Mouse (Mus musculus) forebrain, embryonic 12.5 days (tissue): ENCODE data around the gene Edn1. TPM values are rescaled to one million over a fixed set of nuclear protein-coding genes. Genes with fewer than 3 reads are reported as not detected.
A peak's percentile ranks its signal among the peaks of the same experiment; 100 is the strongest.

Source experiments
- ATAC-seq: fragments of 200-750 bp; cut with Nextera tagmentation; 2 replicates; pipeline ENCODE4 v1.8.0; 2017; ENCODE audit warnings: moderate TSS enrichment; ENCODE audit not compliant: low FRiP score
- H3K27ac ChIP-seq: fragments of 300-500 bp; sonication (generic); 2 replicates; pipeline ENCODE4 v1.5.1; 2016; ENCODE audit warnings: mild to moderate bottlenecking
- H3K27me3 ChIP-seq: fragments of 300-500 bp; sonication (generic); 2 replicates; pipeline ENCODE4 v1.6.1; 2016; ENCODE audit warnings: mild to moderate bottlenecking
- H3K36me3 ChIP-seq: fragments of 300-500 bp; sonication (generic); replicated peaks from 2 replicates; pipeline ENCODE4 v1.6.1; 2016; ENCODE audit warnings: mild to moderate bottlenecking
- H3K4me1 ChIP-seq: fragments of 300-500 bp; sonication (generic); 2 replicates; pipeline ENCODE4 v1.6.1; 2016
- H3K4me2 ChIP-seq: fragments of 300-500 bp; sonication (generic); 2 replicates; pipeline ENCODE4 v1.6.1; 2016; ENCODE audit warnings: mild to moderate bottlenecking, moderate library complexity
- H3K4me3 ChIP-seq: fragments of 300-500 bp; sonication (generic); replicated peaks from 2 replicates; pipeline ENCODE4 v1.5.1; 2016; ENCODE audit warnings: mild to moderate bottlenecking
- H3K9ac ChIP-seq: fragments of 300-500 bp; sonication (generic); 2 replicates; pipeline ENCODE4 v1.6.1; 2016; ENCODE audit warnings: mild to moderate bottlenecking
- H3K9me3 ChIP-seq: fragments of 300-500 bp; sonication (generic); 2 replicates; pipeline ENCODE4 v1.6.1; 2016
- WGBS: fragments of 180-500 bp; shearing (Covaris S2); methylation state at CpG from one replicate; pipeline ENCODE4 v1.1.7; 2016; 5-methylcytosine and 5-hydroxymethylcytosine counted together
- polyA plus RNA-seq: library from polyadenylated mRNA; unstranded; fragments of >200 nt; fragmentation: Nextera tagmentation; extraction: Ambion mirVana; gene quantifications from 2 replicates; pipeline ENCODE4 v1.2.1, GENCODE M21; 2016

The Edn1 gene
- polyA plus RNA-seq, 1 experiment from 2014 or later = 1.5 TPM

DNA sequence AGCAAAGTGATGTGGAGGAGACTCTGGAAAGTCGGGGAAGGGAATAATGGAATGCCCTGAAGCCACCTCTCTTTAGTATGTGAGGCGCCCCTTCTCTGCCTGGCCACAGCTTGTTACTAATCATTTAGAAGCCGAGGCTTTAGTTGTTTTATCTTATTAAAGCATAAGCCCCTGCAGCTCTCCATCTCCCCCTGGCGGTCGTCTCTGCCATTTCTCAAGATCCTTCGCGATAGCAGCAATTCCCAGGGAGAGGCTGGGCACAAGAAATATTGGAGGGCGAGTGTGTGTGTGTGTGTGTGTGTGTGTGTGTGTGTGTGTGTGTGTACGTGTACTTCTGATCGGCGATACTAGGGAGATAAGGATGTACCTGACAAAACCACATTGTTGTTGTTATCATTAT lies 709 bp upstream of the Edn1 start:
- no peak overlapping the region for H3K27ac ChIP-seq
- H3K27me3 ChIP-seq = peaks cover 47% of the 10 kb centered on the region
- no peak overlapping the region for H3K9ac ChIP-seq
- 2% methylated on average over 11 of the region's 11 CpGs for WGBS
- peak; percentile 39; the same call in 1 of the 2 replicates for ATAC-seq
- peak overlapping the region; percentile 72 for H3K4me2 ChIP-seq
- peak overlapping the region; percentile 42 for H3K4me3 ChIP-seq
- peaks cover 18% of the 10 kb centered on the region for H3K4me1 ChIP-seq
- H3K36me3 ChIP-seq = no peaks in the 10 kb centered on the region
- no peaks in the 10 kb centered on the region for H3K9me3 ChIP-seq

GRCm38 (mm10) chr13:42301961-42302861 lies 935 bp downstream of the Edn1 start:
- no peaks in the 10 kb centered on the region for H3K9me3 ChIP-seq
- no peak overlapping the region for H3K27ac ChIP-seq
- ATAC-seq = no peak
- H3K36me3 ChIP-seq = no peaks in the 10 kb centered on the region
- H3K4me2 ChIP-seq = peak overlapping the region; percentile 72
- no peak overlapping the region; the same call in 1 of the 2 replicates for H3K9ac ChIP-seq
- peaks cover 18% of the 10 kb centered on the region for H3K4me1 ChIP-seq
- peaks cover 52% of the 10 kb centered on the region for H3K27me3 ChIP-seq
- WGBS = 5% methylated on average over 27 of the region's 27 CpGs
- peak overlapping the region; percentile 42 for H3K4me3 ChIP-seq

DNA sequence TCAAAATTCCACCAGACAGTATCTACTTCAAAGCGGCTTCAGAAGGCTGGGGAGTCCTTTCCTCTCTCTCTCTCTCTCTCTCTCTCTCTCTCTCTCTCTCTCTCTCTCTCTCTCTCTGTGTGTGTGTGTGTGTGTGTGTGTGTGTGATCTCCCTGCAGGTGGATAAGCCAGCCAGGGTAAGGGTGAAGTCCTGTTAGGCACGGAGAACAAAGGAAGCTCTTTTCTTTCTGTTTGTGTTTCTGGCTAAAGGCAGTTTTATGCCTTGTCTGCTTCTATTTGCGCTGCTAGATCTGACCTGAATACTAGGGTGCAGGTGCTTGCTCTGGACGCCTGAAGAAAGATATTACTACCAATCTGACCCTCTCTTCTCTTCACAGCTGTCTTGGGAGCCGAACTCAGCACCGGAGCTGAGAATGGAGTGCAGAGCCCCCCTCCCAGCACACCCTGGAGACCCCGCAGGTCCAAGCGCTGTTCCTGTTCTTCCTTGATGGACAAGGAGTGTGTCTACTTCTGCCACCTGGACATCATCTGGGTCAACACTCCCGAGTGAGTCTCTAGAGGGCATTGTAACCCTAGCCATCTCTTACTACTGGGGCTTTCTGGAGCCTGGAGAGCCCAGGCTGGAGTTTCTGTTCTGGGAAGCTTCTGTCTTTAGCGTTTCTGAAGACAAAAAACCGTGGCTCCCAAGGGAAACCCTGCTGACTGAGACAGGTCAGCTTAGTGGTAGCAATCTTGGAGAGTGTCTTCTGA lies 2.1 kb downstream of the Edn1 start:
- Histone ChIP-seq H3K4me2 (peak overlapping the region; percentile 72; the same call in 1 of the 2 replicates), H3K27ac (no peak overlapping the region), H3K4me1 (peaks cover 21% of the 10 kb centered on the region), H3K4me3 (no peak overlapping the region), H3K9ac (no peak overlapping the region), H3K36me3 (no peaks in the 10 kb centered on the region), H3K9me3 (no peaks in the 10 kb centered on the region), H3K27me3 (peaks cover 52% of the 10 kb centered on the region)
- ATAC-seq = no peak
- WGBS = 24% methylated on average over 11 of the region's 11 CpGs

DNA sequence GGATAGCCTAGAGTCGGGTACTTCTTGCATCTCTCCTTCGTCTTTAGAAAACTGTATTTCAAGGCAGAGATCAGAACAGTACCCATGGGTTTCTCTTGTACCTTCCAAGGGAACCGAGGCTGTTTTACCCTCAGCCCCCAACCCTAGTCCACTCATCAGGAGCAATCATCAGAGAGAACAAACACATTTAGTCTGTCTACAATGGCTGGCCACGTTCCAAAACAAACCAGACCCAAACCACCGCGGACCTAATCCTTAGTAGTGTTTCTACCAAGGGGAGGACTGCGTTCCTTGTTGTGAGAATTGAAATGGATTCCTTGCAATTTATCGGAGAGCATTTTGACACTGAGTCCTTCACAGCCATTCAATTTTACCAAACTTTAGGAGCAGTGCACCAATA lies 2.9 kb downstream of the Edn1 start:
- WGBS = 78% methylated on average over 8 of the region's 8 CpGs
- H3K9ac ChIP-seq = no peak overlapping the region
- no peak overlapping the region for H3K4me2 ChIP-seq
- H3K36me3 ChIP-seq = no peaks in the 10 kb centered on the region
- ATAC-seq = no peak
- H3K9me3 ChIP-seq = no peaks in the 10 kb centered on the region
- peaks cover 49% of the 10 kb centered on the region for H3K27me3 ChIP-seq
- peaks cover 21% of the 10 kb centered on the region for H3K4me1 ChIP-seq
- no peak overlapping the region for H3K27ac ChIP-seq
- no peak overlapping the region for H3K4me3 ChIP-seq

DNA sequence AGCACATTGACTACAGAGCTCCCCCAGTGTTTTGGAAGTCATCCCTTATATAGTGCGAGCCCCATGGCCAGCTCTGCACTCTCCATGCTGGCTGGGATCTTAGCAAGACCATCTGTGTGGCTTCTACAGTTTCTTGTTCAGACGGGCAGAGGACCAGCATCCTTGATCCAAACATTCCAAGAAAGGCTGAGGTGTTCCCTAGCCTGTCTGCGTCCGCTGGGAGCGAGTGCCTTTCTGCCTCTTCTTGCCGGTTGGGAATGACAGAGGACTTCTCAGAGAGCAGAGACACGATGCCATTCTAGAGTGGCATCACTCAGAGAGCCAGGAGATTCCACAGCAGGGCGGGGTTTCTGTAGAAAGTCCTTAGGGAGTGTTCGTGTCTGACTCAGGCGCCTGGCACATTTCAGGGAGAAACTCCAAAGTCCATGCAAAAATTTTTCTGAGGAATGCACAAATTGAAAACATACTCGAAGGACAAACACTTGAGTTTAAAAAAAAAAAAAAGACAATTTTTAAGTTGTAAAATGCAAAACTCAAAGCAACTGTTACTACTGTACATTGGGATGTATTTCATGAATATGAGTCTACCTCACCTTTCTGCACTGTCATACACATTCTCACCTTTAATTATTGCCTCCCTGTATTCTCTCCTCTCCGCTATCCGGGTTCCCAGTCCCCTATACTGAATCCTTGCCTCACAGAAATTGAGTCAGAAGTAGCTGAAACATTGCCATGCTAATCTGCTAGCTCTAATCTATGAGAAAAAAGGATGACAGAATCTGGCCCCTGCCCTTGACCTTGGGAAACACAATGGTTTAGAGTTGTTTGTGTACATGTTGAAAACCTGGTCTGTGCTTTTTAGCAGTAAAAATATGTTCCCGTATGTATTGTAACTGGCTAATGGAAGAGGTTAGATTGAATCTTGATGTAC lies 5.9 kb downstream of the Edn1 start:
- WGBS = 73% methylated on average over 14 of the region's 14 CpGs
- H3K27ac ChIP-seq = no peak overlapping the region
- no peak overlapping the region for H3K4me3 ChIP-seq
- no peak overlapping the region for H3K9ac ChIP-seq
- no peak for ATAC-seq
- peaks cover 35% of the 10 kb centered on the region for H3K27me3 ChIP-seq
- H3K9me3 ChIP-seq = no peaks in the 10 kb centered on the region
- H3K4me2 ChIP-seq = no peak overlapping the region
- H3K4me1 ChIP-seq = peaks cover 9% of the 10 kb centered on the region
- H3K36me3 ChIP-seq = no peaks in the 10 kb centered on the region

GRCm38 (mm10) chr13:42308368-42309103 lies 7.3 kb downstream of the Edn1 start:
- no peak overlapping the region for H3K9ac ChIP-seq
- H3K9me3 ChIP-seq = no peaks in the 10 kb centered on the region
- 0 out of 2 replicates have a peak, but pooled peaks cover 3% of the 10 kb centered on the region for H3K4me1 ChIP-seq
- H3K36me3 ChIP-seq = no peaks in the 10 kb centered on the region
- 67% methylated on average over 16 of the region's 16 CpGs for WGBS
- no peak overlapping the region for H3K4me3 ChIP-seq
- H3K27ac ChIP-seq = no peak overlapping the region
- ATAC-seq = no peak
- H3K27me3 ChIP-seq = peaks cover 21% of the 10 kb centered on the region
- H3K4me2 ChIP-seq = no peak overlapping the region

DNA sequence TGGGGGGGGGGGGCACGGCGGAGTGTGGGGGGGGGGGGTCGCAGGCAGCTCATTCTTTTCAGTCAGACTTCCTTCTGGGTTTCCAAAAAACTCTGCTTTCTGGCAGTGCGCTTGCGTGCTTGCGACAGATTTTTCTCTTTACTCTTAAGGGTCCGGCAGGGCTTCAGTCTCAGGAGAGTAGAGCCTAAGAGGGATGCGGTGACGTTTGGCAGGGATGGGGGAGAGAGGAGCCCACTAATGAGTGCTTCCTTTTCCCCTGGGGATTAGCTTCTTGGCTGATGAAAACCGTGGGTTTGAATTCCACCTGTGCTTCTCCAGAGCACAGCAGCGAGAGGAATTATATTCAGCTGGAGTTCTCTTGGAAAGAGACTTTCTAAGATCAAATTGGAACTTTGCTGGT lies 8.5 kb downstream of the Edn1 start:
- Histone ChIP-seq H3K4me2 (no peak overlapping the region), H3K27ac (no peak overlapping the region), H3K4me1 (0 out of 2 replicates have a peak, but pooled peaks cover 3% of the 10 kb centered on the region), H3K36me3 (no peaks in the 10 kb centered on the region), H3K9ac (no peak overlapping the region), H3K4me3 (no peak overlapping the region), H3K9me3 (no peaks in the 10 kb centered on the region), H3K27me3 (0 out of 2 replicates have a peak, but pooled peaks cover 9% of the 10 kb centered on the region)
- 31% methylated on average over 11 of the region's 11 CpGs for WGBS
- no peak for ATAC-seq

- no peak overlapping the region for H3K4me2 ChIP-seq
- H3K27ac ChIP-seq = no peak overlapping the region
- no peak overlapping the region for H3K9ac ChIP-seq
- no peaks in the 10 kb centered on the region for H3K9me3 ChIP-seq
- ATAC-seq = no peak
- H3K4me3 ChIP-seq = no peak overlapping the region
- no peaks in the 10 kb centered on the region for H3K36me3 ChIP-seq
- H3K4me1 ChIP-seq = no peaks in the 10 kb centered on the region
- 62% methylated on average over 1 of the region's 1 CpGs for WGBS
- no peaks in the 10 kb centered on the region for H3K27me3 ChIP-seq
Observed at GRCm38 (mm10) chr13:42315628-42316027, 14.4 kb downstream of the Edn1 start.

DNA sequence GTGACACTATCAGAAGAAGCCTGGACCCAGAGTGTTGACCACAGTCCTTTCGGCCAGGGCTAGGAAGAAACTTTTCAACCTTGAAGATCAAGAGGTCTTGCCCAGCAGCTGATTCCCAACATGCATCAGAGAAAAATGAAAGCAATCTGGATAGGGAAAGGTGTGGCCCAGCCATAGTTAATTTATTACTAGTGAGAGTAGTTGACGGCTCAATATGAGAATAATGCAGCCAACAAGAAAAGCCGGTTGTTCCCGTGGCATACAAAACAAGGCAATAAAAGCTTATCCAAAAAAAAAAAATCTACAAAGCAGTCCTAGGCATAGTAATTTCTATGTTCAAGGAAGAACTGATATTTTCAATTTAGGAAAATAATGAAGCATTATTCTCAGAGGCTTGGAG lies 16.5 kb downstream of the Edn1 start:
- H3K27me3 ChIP-seq = no peaks in the 10 kb centered on the region
- no peak overlapping the region for H3K27ac ChIP-seq
- H3K36me3 ChIP-seq = no peaks in the 10 kb centered on the region
- no peak overlapping the region for H3K4me3 ChIP-seq
- ATAC-seq = no peak
- no peaks in the 10 kb centered on the region for H3K9me3 ChIP-seq
- no peak overlapping the region for H3K4me2 ChIP-seq
- no peaks in the 10 kb centered on the region for H3K4me1 ChIP-seq
- H3K9ac ChIP-seq = no peak overlapping the region
- 89% methylated on average over 4 of the region's 4 CpGs for WGBS

GRCm38 (mm10) chr13:42328576-42328975 lies 27.3 kb downstream of the Edn1 start:
- 92% methylated on average over 2 of the region's 2 CpGs for WGBS
- 0 out of 2 replicates have a peak, but pooled peaks cover 4% of the 10 kb centered on the region for H3K9me3 ChIP-seq
- ATAC-seq = no peak
- H3K27ac ChIP-seq = no peak overlapping the region
- H3K4me2 ChIP-seq = no peak overlapping the region
- H3K36me3 ChIP-seq = no peaks in the 10 kb centered on the region
- H3K4me1 ChIP-seq = no peaks in the 10 kb centered on the region
- H3K27me3 ChIP-seq = no peaks in the 10 kb centered on the region
- no peak overlapping the region for H3K9ac ChIP-seq
- no peak overlapping the region for H3K4me3 ChIP-seq

DNA sequence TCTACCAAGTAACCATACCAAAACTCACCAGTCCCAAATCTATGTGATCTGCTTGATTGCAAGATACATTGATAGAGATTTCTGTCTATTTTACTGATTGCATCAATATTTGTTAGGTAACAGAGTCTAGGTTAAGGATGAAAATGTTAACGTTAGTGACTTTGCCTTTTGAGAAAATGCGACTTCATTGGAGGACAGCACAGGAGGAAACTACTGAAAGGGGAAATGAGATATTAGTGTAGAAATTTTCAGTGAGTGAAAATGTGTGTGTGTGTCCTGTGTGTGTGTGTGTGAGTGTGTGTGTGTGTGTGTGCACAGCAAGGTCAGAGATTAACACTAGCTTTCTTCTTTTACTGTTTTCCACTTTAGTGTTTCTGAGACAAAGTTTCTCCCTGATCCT lies 29.8 kb downstream of the Edn1 start:
- no peaks in the 10 kb centered on the region for H3K4me1 ChIP-seq
- H3K36me3 ChIP-seq = no peaks in the 10 kb centered on the region
- no peak overlapping the region for H3K4me2 ChIP-seq
- no peak overlapping the region for H3K27ac ChIP-seq
- no peak overlapping the region for H3K9ac ChIP-seq
- WGBS = 93% methylated on average over 2 of the region's 2 CpGs
- 0 out of 2 replicates have a peak, but pooled peaks cover 4% of the 10 kb centered on the region for H3K9me3 ChIP-seq
- no peaks in the 10 kb centered on the region for H3K27me3 ChIP-seq
- no peak overlapping the region for H3K4me3 ChIP-seq
- ATAC-seq = no peak
